Mouse (Mus musculus) fibroblast of lung, adult 2 months (primary cell): ENCODE results near the gene Phactr2.
"Not testable (repeated sequence)": the region's sequence is repeated elsewhere in the genome, so short reads cannot be mapped to it uniquely, and the experiment has no call there.

Experiments
- DNase-seq: peaks from one replicate; pipeline ENCODE4 v3.0.0-alpha.2; 2011; ENCODE audit warnings: low read depth

Gene Phactr2

GRCm38 (mm10) chr10:13212326-13212725 is 261.9 kb downstream of the Phactr2 start:
- no peak for DNase-seq

GRCm38 (mm10) chr10:13209930-13210637 is 264.1 kb downstream of the Phactr2 start:
- no peak for DNase-seq

- no peak for DNase-seq
Measured at GRCm38 (mm10) chr10:13209506-13209905, 264.7 kb downstream of the Phactr2 start.

GRCm38 (mm10) chr10:13209061-13209460 is 265.2 kb downstream of the Phactr2 start:
- no peak for DNase-seq

- no peak for DNase-seq
Measured at GRCm38 (mm10) chr10:13201741-13202293, 272.4 kb downstream of the Phactr2 start.

- DNase-seq, result no peak
Measured at GRCm38 (mm10) chr10:13200862-13201261, 273.4 kb downstream of the Phactr2 start.

GRCm38 (mm10) chr10:13199234-13199633 is 275.0 kb downstream of the Phactr2 start:
- no peak for DNase-seq

- DNase-seq, result no peak
Measured at GRCm38 (mm10) chr10:13196872-13197507, 277.2 kb downstream of the Phactr2 start.

- DNase-seq, result not testable (repeated sequence)
Measured at GRCm38 (mm10) chr10:13193496-13193895, 280.7 kb downstream of the Phactr2 start.

GRCm38 (mm10) chr10:13192731-13193351 is 281.4 kb downstream of the Phactr2 start, which contains the start of gene Ltv1:
Ltv1 (minus strand) TSS chr10:13193168.
- DNase-seq, result peak; percentile 84

- DNase-seq, result no peak
Measured at GRCm38 (mm10) chr10:13189881-13190280, 284.3 kb downstream of the Phactr2 start.

GRCm38 (mm10) chr10:13186754-13187153 is 287.5 kb downstream of the Phactr2 start:
- DNase-seq, result no peak

GRCm38 (mm10) chr10:13184170-13184766 is 289.9 kb downstream of the Phactr2 start:
- no peak for DNase-seq

GRCm38 (mm10) chr10:13180211-13180610 is 294.0 kb downstream of the Phactr2 start:
- DNase-seq, result no peak

GRCm38 (mm10) chr10:13177973-13178624 is 296.1 kb downstream of the Phactr2 start, which contains the start of gene Zc2hc1b:
Zc2hc1b (minus strand) TSS chr10:13178023.
- no peak for DNase-seq

GRCm38 (mm10) chr10:13175866-13176265 is 298.3 kb downstream of the Phactr2 start:
- DNase-seq, result no peak

- peak; percentile 51 for DNase-seq
Measured at GRCm38 (mm10) chr10:13172798-13173221, 301.4 kb downstream of the Phactr2 start.

- no peak for DNase-seq
Measured at GRCm38 (mm10) chr10:13171461-13171860, 302.8 kb downstream of the Phactr2 start.

- peak; percentile 71 for DNase-seq
Measured at GRCm38 (mm10) chr10:13170739-13171448, 303.3 kb downstream of the Phactr2 start.

- no peak for DNase-seq
Measured at GRCm38 (mm10) chr10:13168461-13168860, 305.8 kb downstream of the Phactr2 start.

GRCm38 (mm10) chr10:13162031-13162430 is 312.2 kb downstream of the Phactr2 start:
- no peak for DNase-seq
